Mouse (Mus musculus) heart, adult 9 months (tissue): ENCODE data around the gene Ddc.

Source experiments
- DNase-seq, 2 experiments: peaks; one replicate each; pipeline ENCODE4 v3.0.0; 2022; ENCODE audit warnings: low spot score in 2 of 2

Ddc gene

GRCm38 (mm10) chr11:11849513-11850311, 48.2 kb downstream of the Ddc start:
- no peak for DNase-seq

- no peak for DNase-seq
Measured at GRCm38 (mm10) chr11:11848467-11848866, 49.5 kb downstream of the Ddc start.

- DNase-seq = peak; percentile 34 to 35
Measured at GRCm38 (mm10) chr11:11845044-11845443, 52.9 kb downstream of the Ddc start.

- DNase-seq = peak; percentile 90 to 91
Measured at GRCm38 (mm10) chr11:11844367-11844971, 53.5 kb downstream of the Ddc start.

- DNase-seq = no peak
Measured at GRCm38 (mm10) chr11:11841590-11841989, 56.4 kb downstream of the Ddc start.

GRCm38 (mm10) chr11:11840746-11841145, 57.2 kb downstream of the Ddc start:
- no peak for DNase-seq

DNA sequence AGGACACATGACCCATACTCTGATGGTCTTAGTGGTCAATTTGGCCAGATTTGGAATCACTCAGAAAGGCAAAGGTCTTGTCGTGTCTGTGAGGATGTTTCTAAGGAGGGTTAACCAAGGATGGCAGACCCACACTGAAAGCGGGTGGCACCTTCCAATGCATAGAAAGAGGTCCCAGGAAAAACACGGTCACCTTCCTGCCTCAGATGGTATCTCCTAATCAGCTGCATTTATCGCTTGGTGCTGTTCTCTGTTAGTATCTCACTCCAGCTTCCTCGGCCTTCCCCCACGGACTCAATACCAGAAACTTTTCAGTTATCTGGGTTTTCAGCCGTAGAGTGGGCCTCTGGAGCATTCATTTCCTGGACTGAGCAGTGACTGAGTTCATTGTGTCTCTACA, 58.1 kb downstream of the Ddc start:
- no peak for DNase-seq

- no peak for DNase-seq
Measured at GRCm38 (mm10) chr11:11837384-11837783, 60.6 kb downstream of the Ddc start.

DNA sequence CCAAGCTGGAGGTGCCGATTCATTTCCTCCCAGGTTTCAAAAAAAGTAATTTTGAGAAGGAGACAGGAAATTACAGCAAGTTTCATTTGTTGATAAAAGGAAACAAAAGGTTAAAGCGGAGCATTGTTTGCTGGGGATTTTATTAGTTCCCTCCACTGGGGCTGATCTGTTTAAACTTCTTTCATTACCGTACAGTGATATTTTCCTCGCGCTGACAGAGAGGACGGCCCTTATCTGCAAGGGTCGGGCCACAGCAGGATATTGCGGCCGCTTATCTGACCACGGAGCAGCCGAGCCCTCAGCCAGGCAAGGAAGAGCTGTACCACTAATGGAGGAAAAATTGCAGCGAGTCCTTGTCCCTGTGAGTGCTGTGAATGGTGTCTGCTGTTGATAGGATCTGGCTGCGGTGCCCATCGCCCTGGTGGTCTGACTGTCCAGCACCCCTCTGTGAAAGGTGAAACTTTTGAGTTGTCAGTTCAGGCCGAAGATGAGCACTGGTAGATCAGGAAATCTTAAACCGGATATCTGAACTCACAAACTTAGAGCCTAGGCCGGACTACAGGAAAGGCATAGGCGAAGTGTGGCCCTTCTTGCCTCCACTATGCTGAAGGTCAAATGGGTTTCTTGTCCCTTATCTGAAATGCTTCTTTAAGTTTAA, 61.1 kb downstream of the Ddc start:
- peak; percentile 50 to 54 for DNase-seq

GRCm38 (mm10) chr11:11836262-11836661, 61.7 kb downstream of the Ddc start:
- no peak for DNase-seq

DNA sequence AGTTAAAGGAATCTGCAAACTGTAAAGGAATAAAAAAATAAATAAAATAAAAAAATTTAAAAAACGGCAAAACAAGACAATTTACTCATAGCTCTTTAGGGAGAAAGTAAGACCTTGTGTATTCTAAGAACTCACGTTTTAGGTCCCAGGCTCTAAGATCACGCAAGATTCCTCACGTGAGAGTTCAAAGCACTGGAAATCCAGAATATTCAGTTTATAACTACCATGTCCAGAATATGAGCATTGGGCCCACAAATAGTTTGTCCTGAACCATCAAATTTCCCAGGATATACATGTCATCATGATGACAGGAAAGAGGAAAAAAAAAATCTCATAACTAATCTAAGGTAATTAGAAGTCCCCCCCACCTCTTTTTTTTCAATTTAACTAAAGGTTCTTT, 62.2 kb downstream of the Ddc start:
- DNase-seq = no peak

DNA sequence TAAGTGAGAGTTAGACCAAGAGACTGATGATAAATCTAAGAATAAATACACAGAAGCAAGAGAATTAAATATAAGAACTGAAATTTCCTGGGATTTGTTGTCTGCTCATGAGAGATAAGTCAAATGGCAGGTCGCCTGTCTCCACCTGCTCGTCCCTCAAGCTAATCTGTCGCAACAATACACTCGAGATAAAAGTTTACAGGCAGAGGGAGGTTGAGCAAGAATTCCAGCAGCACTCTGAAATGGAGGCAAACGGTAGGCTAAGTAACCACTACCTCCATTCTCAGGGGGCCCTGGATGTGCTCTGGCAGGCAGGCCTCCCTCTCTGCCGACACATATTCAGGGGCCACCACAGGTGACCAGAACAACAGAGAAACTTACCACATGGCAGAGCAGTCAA, 62.6 kb downstream of the Ddc start:
- no peak for DNase-seq

DNA sequence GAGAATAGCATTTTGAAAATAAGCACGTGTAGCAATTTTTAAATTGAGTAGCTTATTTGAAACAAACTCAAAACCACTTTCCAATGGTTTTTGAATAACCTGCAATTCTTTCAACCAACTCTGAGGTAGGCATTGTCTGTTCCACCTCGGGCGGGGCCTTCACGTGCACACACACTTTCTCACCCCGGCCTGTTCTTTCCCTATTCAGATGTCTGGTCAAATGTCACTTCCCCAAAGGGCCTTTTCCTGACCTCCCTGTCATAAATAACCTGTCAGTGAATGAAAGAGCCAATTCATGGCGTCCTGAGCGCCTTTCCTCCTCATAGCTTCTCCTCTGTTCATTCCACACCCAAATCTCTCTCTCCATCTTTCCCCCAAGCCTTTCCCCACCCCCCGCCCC, 64.8 kb downstream of the Ddc start:
- no peak for DNase-seq

- DNase-seq = no peak
Measured at GRCm38 (mm10) chr11:11832755-11833084, 65.2 kb downstream of the Ddc start.

GRCm38 (mm10) chr11:11831940-11832754, 65.8 kb downstream of the Ddc start:
- DNase-seq = no peak

GRCm38 (mm10) chr11:11831526-11831925, 66.4 kb downstream of the Ddc start:
- DNase-seq = no peak

DNA sequence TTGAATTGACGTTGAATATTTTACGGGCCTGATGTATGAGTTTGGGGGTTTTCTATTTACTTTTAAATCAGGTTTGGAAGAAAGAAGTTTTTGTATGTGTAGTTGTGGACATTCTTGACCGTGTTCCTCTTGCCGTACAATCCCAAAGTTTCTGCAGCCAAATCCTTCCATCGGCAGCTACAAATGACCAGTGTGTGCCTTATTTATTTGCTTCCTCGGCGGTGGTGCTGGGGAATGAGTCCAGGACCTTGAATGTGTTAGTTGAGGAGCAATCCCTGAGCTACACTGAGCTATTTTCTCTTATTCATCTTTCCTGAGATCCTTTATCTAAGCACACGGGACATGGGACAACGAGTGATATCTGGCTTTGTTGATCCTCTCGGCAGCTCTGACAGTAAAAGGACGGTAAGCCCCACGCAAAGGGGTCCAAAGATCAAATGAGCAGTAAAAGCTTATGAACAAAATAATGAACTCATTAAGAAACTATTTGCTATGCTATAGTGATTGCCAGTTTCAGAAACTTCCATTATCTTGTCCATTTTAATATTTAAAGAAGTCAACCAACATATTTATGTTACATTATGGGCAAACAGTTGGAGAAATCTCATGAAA, 67.0 kb downstream of the Ddc start:
- no peak for DNase-seq

- DNase-seq = no peak
Measured at GRCm38 (mm10) chr11:11829161-11830000, 68.6 kb downstream of the Ddc start.

DNA sequence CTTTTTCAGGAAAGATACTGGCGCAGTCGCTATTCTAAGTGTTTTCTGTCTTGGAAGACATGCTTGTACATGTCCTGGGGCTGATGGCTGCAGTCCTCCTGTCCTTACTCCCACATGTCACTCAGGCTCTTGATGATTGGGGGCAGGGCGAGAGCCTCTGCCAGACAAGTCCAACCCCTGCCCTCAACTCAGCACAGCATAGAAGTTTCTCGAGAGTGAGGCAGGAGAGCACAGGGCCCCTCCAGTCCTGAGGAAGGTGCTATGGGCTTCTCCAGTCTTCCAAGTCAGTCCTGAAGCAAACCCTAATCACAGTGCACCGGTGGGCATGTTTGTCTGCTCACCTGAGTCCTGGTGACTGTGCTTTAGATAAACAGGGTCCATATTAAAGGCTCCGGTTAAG, 69.2 kb downstream of the Ddc start:
- DNase-seq = no peak

GRCm38 (mm10) chr11:11828251-11828650, 69.7 kb downstream of the Ddc start:
- no peak for DNase-seq

DNA sequence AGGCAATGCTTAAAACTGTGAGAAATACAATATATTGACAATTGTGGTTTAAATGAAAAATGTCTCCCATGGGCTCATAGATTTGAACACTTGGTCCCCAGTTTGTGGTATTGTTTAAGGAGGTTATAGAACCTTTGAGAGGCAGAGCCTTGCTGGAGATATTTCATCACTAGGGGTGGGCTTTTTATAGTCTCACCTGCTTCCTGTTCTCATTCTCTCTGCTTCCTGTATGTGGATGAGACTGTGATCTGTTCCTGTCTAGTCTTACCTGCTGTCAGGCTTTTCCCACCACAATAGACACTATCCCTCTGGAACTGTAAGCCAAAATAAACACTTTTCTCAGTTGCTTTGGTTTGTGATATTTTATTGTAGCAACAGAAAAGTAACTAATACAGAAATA, 71.5 kb downstream of the Ddc start:
- no peak for DNase-seq
